Mouse (Mus musculus) left cerebral cortex, adult 2 months (tissue): ENCODE data around the gene Psme1. TPM values are rescaled to one million over a fixed set of nuclear protein-coding genes. Genes with fewer than 3 reads are reported as not detected.

Source experiments
- DNase-seq, 2 experiments: peaks; one replicate each; pipeline ENCODE4 v3.0.0; 2021 to 2022; ENCODE audit warnings: low spot score in 2 of 2, mixed read lengths in 1 of 2; ENCODE audit errors: extremely low spot score in 1 of 2
- H3K27ac ChIP-seq: fragments of 200-600 bp; 2 replicates; pipeline ENCODE4 v1.8.1; 2022
- H3K4me3 ChIP-seq: fragments of 200-600 bp; 2 replicates; pipeline ENCODE4 v1.8.1; 2022
- CTCF ChIP-seq: fragments of 200-600 bp; IDR thresholded peaks from 2 replicates; pipeline ENCODE4 v1.8.1; 2022; ENCODE audit warnings: antibody characterized with exemption, mild to moderate bottlenecking, moderate library complexity
- intact Hi-C: fragments of 180-260 bp; cut with DNase I; formaldehyde crosslinking; loops from one replicate; pipeline ENCODE4 v1.15.1; 2025
- total RNA-seq, 2 experiments: library from RNA; stranded (reverse); gene quantifications; 2 replicates each; pipeline ENCODE4 v1.2.3; 2021

The Psme1 gene
- total RNA-seq, 2 experiments from 2014 or later, result 46.8 to 51.6 TPM

GRCm38 (mm10) chr14:55589771-55590448 is 12.0 kb downstream of the Psme1 start:
- H3K4me3 ChIP-seq, result peak overlapping the region; percentile 91
- H3K27ac ChIP-seq, result peak overlapping the region; percentile 73
- TF ChIP-seq CTCF, result no peak
- no peak for DNase-seq
- intact Hi-C loops, result no loop called here

GRCm38 (mm10) chr14:55590748-55591330 is 12.9 kb downstream of the Psme1 start, which contains the start of gene Psme2:
Gene Psme2, minus strand, starts transcription at chr14:55591113.
- Histone ChIP-seq H3K4me3 (peak within 1 kb of the TSS; percentile 91), H3K27ac (peak within 1 kb of the TSS; percentile 94)
- intact Hi-C loops, result loop anchor here (1.0 kb wide), 1 partner anchor 31 kb away; the partner anchor contains the start of genes A730061H03Rik and Dcaf11
- DNase-seq, result peak; percentile 86 to 88
- TF ChIP-seq CTCF, result no peak

DNA sequence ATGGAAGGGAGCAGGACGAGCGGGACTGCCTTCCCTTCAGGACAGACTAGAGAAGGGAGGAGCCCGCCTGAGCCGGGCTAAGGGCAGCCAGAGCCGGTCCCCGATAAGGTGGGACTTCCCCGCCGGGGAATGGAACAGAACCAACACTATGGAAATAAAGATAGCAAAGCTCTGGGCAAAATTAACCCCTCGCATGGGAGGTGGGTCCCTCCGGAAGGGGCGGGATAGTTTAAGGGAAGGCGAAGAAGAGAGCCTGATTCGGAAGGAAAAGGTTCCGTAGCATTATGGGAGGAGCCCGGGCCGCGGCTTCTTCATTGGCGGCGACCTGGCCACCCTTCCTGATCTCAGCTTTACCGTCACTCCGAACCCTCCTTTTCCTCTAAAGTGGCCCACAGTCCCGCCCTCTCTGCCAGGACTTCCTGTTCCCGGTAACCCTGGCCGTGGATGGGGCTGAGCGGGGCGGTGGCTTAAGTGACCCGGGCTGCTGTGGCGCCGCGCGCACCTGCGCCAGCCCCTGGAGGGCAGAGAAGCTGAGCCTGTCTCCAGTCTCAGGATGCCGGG is 13.5 kb downstream of the Psme1 start, which contains the start of gene Rnf31:
TSS of gene Rnf31 (plus strand) at position 378 of the 561 bp plus-strand sequence.
- no peak for TF ChIP-seq CTCF
- intact Hi-C loops, result loop anchor here (1.0 kb wide), 1 partner anchor 31 kb away; the partner anchor contains the start of genes A730061H03Rik and Dcaf11
- DNase-seq, result peak; percentile 89 to 90
- Histone ChIP-seq H3K27ac (peak within 1 kb of the TSS; percentile 94), H3K4me3 (peak within 1 kb of the TSS; percentile 91)

DNA sequence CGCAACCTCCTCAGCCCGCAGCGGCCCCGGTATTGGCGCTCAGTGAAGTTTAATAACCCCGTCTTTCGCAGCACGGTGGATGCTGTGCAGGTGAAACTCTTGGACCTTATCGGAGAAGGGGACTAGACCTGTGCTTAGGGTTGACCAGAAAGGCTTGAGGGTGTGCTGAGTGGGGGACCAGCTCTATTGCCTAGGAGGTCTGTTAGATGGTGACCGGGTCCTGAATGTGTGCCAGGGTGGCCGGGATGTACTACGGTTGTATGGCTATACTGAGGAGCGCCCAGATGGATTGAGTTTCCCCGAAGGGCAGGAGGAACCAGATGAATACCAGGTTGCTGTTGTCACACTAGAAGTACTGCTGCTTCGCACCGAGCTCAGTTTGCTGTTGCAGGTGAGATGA is 14.3 kb downstream of the Psme1 start:
- H3K27ac ChIP-seq, result peak overlapping the region; percentile 79; the same call in 1 of the 2 replicates
- intact Hi-C loops, result no loop called here
- no peak for TF ChIP-seq CTCF
- H3K4me3 ChIP-seq, result peak overlapping the region; percentile 91
- no peak for DNase-seq

DNA sequence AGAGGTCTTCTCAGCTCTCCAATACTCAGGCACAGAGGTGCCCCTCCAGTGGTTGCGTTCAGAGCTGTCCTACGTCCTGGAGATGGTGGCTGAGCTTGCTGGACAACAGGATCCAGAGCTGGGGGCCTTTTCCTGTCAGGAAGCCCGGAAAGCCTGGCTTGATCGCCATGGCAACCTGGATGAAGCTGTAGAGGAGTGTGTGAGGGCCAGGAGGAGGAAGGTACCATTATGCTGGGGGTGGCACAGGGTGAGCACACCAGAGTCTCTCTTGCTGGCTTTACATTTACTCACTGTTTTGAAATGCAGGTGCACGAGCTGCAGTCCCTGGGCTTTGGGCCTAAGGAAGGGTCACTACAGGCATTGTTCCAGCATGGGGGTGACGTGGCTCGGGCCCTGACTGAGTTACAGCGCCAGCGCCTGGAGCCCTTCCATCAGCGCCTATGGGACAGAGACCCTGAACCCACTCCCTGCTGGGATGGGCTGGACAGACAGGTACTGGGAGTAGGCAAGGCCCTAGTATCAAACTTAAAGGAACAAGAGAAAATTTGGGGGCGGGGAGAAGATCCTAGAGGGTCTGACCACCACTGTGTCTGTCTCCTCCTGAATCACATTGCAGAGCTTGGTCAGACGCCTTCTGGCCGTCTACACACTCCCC is 18.2 kb downstream of the Psme1 start:
- TF ChIP-seq CTCF, result no peak
- Histone ChIP-seq H3K4me3 (no peak overlapping the region), H3K27ac (no peak overlapping the region)
- no peak for DNase-seq
- intact Hi-C loops, result no loop called here

- intact Hi-C loops, result no loop called here
- no peak overlapping the region for H3K4me3 ChIP-seq
- DNase-seq, result no peak
- no peak for TF ChIP-seq CTCF
- no peak overlapping the region for H3K27ac ChIP-seq
Measured at GRCm38 (mm10) chr14:55598521-55599390, 20.8 kb downstream of the Psme1 start.

DNA sequence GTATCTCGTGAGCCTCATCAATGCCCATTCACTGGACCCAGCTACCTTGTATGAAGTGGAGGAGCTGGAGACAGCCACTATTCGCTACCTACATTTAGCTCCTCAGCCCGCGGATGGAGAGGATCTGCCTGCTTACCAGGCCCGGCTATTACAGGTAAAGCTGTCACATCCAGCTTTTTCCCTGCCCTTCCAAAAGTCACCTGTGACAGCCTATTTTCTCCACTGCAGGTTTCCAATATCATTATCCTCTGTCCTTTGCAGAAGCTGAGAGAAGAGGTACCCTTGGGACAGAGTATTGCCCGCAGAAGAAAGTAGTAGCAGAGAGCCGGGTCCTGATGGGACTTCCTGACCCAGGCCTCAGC is 25.3 kb downstream of the Psme1 start, which contains the start of gene Irf9:
TSS of gene Irf9 (plus strand) at position 301 of the 362 bp plus-strand sequence.
- H3K27ac ChIP-seq, result peak within 1 kb of the TSS; percentile 78
- TF ChIP-seq CTCF, result no peak
- peak within 1 kb of the TSS; percentile 44 for H3K4me3 ChIP-seq
- intact Hi-C loops, result no loop called here
- no peak for DNase-seq

GRCm38 (mm10) chr14:55603633-55604576 is 26.0 kb downstream of the Psme1 start:
- TF ChIP-seq CTCF, result peak; percentile 92
- DNase-seq, result peak; percentile 82 to 86
- Histone ChIP-seq H3K27ac (peak overlapping the region; percentile 78), H3K4me3 (peak overlapping the region; percentile 44)
- intact Hi-C loops, result no loop called here

GRCm38 (mm10) chr14:55604823-55605222 is 26.9 kb downstream of the Psme1 start:
- DNase-seq, result no peak
- intact Hi-C loops, result no loop called here
- TF ChIP-seq CTCF, result no peak
- H3K27ac ChIP-seq, result no peak overlapping the region
- no peak overlapping the region for H3K4me3 ChIP-seq
